Mouse (Mus musculus): Measurements from ENCODE around the gene Rara. TPM values are rescaled to one million over a fixed set of nuclear protein-coding genes. Genes with fewer than 3 reads are reported as not detected.

Rara gene
- polyA plus RNA-seq, 1 experiment, result 59.0 TPM

DNA sequence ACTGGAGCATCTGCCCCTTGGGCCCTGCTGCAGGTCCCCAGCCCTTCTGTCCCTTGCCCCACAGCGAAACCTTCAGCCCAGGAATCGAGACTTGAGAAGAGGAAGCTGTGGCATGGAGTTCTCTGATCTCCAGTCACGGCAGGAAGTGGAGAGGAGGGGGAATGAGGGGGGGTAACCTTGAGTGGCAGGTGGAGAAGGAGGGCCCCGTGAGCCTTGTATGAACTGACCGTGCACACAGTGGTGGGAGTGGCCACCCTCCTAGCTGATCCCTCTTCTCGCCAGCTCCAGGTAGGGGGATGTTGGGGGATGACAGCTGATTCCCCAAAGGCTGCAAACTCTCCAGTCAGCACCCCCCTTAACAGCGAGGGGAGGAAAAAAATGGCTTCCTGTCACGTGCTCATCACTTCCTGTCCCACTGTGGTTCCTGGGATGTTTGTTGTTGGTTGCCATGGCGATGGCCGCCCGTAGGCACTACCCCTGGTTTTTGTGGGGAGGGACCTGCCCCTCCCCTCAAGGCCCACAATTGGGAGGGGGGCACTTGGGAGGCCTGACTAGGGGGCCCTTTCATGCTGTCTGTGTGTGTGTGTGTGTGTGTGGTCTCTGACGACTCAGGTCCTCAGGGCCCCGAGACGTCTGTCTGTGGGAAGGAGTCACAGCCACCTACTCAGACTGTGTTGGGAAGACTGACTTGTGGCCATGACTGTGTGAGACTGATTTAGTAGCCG lies 14.4 kb downstream of the Rara start:
- Histone ChIP-seq H3K4me1 (ENCODE audit: control insufficient read depth, insufficient read depth, low read length) (peaks cover 58% of the 10 kb centered on the region), H3K4me3 (replicated peaks; ENCODE audit: extremely low read depth, low read depth, low read length) (peak overlapping the region; percentile 56)
- TF ChIP-seq POLR2A (IDR thresholded peaks at IDR 0.05; ENCODE audit: borderline replicate concordance, extremely low read depth, low read depth, low read length), result peak; percentile 41; the same call in 1 of the 2 replicates
- no peak for TF ChIP-seq CTCF (IDR thresholded peaks at IDR 0.05; ENCODE audit: insufficient read depth, low read length)
- 1% methylated on average over 15 of the region's 15 CpGs for WGBS
- peak; percentile 84 for DNase-seq

DNA sequence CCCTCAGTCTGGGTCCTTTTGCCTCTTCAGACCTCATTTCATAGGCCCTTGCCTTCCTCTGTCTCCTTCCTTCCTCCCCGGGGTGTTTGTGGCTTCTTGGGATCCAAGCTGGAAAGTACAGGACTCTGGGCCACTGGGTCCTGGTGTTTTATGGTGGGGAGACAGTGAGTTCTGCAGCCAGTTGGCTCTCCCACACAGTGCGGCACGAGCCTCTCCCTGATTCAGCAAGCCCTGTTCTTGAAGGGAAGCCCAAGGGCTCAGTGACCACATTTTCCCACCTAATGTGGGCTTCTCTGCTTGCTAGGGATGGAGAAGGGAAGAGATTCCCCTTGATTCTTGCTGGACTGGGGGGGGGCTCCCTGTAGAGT lies 14.9 kb downstream of the Rara start:
- no peak for TF ChIP-seq POLR2A (IDR thresholded peaks at IDR 0.05; ENCODE audit: borderline replicate concordance, extremely low read depth, low read depth, low read length)
- no peak for TF ChIP-seq CTCF (IDR thresholded peaks at IDR 0.05; ENCODE audit: insufficient read depth, low read length)
- WGBS, result 4% methylated on average over 3 of the region's 3 CpGs
- Histone ChIP-seq H3K4me3 (replicated peaks; ENCODE audit: extremely low read depth, low read depth, low read length) (peak overlapping the region; percentile 56), H3K4me1 (ENCODE audit: control insufficient read depth, insufficient read depth, low read length) (peaks cover 58% of the 10 kb centered on the region)
- DNase-seq, result no peak

DNA sequence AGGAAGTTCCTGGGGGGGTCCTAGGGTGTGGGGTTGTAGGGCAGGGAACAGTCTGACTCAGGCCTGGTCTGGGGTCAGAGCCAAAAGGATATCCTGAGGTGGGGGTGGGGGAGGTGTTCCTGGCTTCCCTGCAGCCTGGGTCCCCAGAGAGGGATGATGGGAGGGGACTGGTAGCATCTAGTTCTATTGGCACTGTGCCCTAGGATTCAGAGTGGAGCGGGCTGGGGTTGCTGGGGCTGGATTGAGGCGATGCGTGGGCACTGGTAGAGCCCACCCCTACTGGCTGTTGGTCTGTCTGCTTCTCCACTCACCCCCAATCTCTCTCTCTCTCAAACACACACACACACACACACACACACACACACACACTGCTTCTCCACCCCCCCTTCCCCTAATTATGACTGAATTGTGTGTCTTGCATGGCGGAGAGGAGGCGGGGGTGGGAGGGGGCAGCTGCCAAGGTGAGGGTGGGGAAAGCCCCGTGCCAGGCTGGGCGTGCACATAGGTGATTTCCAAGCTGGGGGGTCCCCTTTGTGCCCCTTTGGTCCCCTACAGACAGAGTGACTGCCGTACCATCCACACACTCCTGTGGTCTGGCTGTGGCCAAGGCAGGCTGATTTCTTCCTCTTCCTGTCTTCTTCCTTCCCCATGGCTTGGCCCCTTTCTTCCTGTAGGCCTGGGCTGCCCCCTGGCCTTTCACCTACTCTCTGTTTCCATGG lies 15.5 kb downstream of the Rara start:
- Histone ChIP-seq H3K4me3 (replicated peaks; ENCODE audit: extremely low read depth, low read depth, low read length) (no peak overlapping the region), H3K4me1 (ENCODE audit: control insufficient read depth, insufficient read depth, low read length) (peaks cover 58% of the 10 kb centered on the region)
- TF ChIP-seq POLR2A (IDR thresholded peaks at IDR 0.05; ENCODE audit: borderline replicate concordance, extremely low read depth, low read depth, low read length) (peak; percentile 25; the same call in 1 of the 2 replicates), CTCF (IDR thresholded peaks at IDR 0.05; ENCODE audit: insufficient read depth, low read length) (no peak)
- DNase-seq, result no peak
- WGBS, result 26% methylated on average over 8 of the region's 8 CpGs

DNA sequence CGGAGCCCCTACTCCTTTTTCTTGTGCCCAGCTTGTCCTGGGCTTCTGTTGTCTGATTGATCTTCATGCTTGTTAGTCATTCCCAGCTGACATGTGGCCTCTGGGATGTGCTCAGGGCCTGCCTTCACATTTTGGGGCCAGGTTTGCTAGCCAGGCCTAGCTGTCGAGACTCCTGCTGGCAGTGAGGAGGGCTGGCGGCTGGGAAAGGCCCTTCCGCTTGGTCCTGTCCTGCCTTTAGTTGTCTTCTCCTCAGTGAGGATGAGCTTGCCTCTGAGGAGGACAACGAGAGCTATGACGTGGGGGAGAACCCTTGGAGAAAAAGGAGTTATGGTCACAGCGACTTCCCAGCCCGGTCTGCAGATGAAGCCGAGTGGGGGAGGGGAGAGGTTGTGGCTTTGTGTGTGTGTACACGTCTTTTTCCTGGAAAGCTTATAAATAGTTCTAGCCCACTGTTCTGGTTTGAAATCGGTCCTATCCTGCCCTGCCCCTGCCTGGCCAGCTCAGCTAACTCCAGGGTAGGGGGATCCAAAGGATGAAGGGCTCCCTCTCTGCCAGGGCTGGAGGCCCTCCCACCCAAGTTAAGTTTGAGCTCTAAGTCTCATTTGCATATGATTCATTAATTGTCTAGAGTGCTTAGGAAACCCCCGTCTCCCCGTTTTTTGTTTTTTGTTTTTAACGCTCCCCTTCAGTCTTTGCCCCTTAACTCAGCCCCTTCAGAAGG lies 16.3 kb downstream of the Rara start:
- WGBS, result 17% methylated on average over 14 of the region's 14 CpGs
- TF ChIP-seq CTCF (IDR thresholded peaks at IDR 0.05; ENCODE audit: insufficient read depth, low read length), result no peak
- no peak for TF ChIP-seq POLR2A (IDR thresholded peaks at IDR 0.05; ENCODE audit: borderline replicate concordance, extremely low read depth, low read depth, low read length)
- DNase-seq, result no peak
- H3K4me3 ChIP-seq (replicated peaks; ENCODE audit: extremely low read depth, low read depth, low read length), result no peak overlapping the region
- H3K4me1 ChIP-seq (ENCODE audit: control insufficient read depth, insufficient read depth, low read length), result peaks cover 55% of the 10 kb centered on the region

DNA sequence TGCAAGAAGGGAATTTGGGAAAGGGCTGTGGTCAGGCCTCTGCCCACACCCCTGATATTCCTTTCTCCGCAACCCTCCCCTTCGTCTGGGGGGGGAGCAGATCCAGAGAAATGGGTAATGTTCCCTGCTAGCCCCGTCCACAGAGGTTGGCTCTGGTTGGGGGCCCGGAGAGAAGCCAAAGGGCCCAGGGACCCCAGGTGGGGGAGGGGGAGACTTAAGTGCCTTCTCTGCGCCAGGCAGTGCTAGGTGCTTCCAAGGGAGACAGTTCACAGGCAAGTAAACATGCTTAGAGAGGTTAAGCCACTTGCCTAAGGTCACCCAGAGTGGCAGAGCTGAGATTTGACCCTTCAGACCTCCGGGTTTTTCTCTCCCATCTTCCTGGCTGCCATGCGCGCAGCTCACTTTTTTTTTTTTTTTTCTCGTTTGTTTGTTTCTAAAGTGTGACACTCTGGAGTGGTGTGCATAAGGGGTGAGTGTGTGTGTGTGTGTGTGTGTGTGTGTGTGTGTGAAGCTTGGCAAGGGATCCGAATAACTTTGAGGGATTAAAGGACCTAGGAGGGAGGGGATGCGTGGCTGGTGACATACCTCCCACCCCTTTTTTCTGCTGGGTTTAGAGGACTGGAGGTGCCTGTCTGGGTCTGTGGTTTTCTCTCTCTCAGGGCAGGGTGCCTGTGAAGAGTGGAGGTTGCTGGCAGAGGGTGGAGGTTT lies 17.4 kb downstream of the Rara start:
- Histone ChIP-seq H3K4me1 (ENCODE audit: control insufficient read depth, insufficient read depth, low read length) (peaks cover 55% of the 10 kb centered on the region), H3K4me3 (replicated peaks; ENCODE audit: extremely low read depth, low read depth, low read length) (no peak overlapping the region)
- no peak for DNase-seq
- TF ChIP-seq CTCF (IDR thresholded peaks at IDR 0.05; ENCODE audit: insufficient read depth, low read length) (no peak), POLR2A (IDR thresholded peaks at IDR 0.05; ENCODE audit: borderline replicate concordance, extremely low read depth, low read depth, low read length) (no peak)
- WGBS, result 29% methylated on average over 11 of the region's 11 CpGs

DNA sequence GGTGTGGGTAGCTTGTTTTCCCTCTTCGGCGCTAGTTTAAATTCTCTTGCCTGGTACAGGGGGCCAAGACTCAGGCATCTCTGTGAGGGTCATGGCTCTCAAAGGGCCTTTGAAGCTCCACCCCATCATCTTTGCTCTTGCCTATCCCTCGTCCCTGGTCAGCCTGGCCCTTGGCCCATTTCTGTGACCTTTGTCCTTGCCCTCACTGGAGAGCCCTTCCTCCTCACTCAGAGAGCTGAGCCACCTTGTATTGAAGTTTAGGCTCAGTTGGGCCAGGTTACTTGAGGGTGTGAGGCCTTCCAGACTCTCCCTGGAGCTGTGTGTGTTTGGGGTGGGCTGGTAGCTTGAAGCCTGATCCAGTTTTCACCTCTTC lies 18.0 kb downstream of the Rara start:
- DNase-seq, result no peak
- Histone ChIP-seq H3K4me3 (replicated peaks; ENCODE audit: extremely low read depth, low read depth, low read length) (no peak overlapping the region), H3K4me1 (ENCODE audit: control insufficient read depth, insufficient read depth, low read length) (peaks cover 55% of the 10 kb centered on the region)
- 26% methylated on average over 3 of the region's 3 CpGs for WGBS
- TF ChIP-seq POLR2A (IDR thresholded peaks at IDR 0.05; ENCODE audit: borderline replicate concordance, extremely low read depth, low read depth, low read length) (no peak), CTCF (IDR thresholded peaks at IDR 0.05; ENCODE audit: insufficient read depth, low read length) (no peak)

DNA sequence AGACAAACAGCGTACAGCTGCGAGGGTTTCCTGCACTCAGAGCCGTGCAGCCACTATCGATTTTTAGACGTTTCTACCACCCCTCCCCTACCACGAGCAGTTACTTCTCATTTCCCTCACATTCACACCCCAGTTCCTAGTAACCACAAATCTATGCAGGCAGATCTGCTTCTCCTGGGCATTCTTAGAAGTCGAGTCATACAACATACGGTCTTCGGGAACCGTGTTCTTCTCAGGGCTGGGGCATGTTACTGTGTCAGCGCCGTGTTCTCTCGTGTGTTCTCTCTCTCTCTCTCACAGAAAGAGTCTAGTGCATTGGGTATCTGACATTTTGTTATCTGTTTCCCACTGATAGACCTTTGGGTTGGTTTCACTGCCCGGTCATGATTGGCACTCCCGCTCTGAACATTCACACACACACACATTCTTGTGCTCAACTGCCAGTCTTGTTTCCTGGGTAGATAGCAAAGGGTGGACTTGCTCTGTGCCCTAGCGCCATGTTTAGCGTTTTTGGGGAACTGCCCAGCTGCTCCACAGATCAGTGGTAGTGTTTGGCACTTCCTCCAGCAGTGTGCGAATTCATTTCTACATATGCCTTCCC lies 20.5 kb downstream of the Rara start:
- Histone ChIP-seq H3K4me1 (ENCODE audit: control insufficient read depth, insufficient read depth, low read length) (peaks cover 53% of the 10 kb centered on the region), H3K4me3 (replicated peaks; ENCODE audit: extremely low read depth, low read depth, low read length) (no peak overlapping the region)
- TF ChIP-seq CTCF (IDR thresholded peaks at IDR 0.05; ENCODE audit: insufficient read depth, low read length) (no peak), POLR2A (IDR thresholded peaks at IDR 0.05; ENCODE audit: borderline replicate concordance, extremely low read depth, low read depth, low read length) (no peak)
- WGBS, result 59% methylated on average over 18 of the region's 18 CpGs
- DNase-seq, result no peak

DNA sequence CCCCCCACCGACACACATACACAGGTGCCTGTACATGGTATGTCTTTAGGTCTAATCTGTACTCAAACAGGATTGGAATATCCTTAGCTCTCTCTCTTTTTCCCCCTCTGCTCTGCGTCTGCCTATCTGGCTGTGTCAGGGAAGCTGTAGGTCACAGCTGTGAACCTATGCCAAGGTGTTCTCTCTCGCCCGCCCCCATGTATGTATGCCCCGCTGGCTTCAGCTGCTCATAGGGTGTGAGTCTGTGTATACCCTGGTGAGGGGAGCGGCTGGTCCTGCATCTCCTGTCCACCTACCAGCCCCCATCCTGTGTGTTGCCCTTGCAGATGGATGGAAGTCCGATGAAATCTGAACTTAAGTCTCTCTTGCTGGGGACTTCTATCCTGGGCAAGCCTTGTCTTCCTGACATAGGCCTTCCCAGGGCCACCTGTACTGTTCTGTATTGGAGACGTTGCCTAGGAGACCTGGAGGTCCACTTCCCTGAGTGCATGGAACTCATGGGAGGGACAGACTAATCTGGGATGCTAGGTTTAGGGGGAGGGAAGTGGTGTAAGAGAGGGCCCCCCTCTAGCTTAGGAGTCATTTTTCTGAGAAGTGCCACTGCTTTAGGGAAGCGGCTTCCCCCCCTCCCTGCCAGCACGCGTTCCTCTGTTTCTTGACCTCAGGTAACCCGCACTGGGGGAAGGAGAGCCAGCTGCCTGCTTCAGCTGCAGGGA lies 21.8 kb downstream of the Rara start:
- TF ChIP-seq CTCF (IDR thresholded peaks at IDR 0.05; ENCODE audit: insufficient read depth, low read length) (no peak), POLR2A (IDR thresholded peaks at IDR 0.05; ENCODE audit: borderline replicate concordance, extremely low read depth, low read depth, low read length) (no peak)
- Histone ChIP-seq H3K4me1 (ENCODE audit: control insufficient read depth, insufficient read depth, low read length) (peaks cover 49% of the 10 kb centered on the region), H3K4me3 (replicated peaks; ENCODE audit: extremely low read depth, low read depth, low read length) (no peak overlapping the region)
- WGBS, result 56% methylated on average over 12 of the region's 12 CpGs
- DNase-seq, result no peak
